In the genomic region with DNA sequence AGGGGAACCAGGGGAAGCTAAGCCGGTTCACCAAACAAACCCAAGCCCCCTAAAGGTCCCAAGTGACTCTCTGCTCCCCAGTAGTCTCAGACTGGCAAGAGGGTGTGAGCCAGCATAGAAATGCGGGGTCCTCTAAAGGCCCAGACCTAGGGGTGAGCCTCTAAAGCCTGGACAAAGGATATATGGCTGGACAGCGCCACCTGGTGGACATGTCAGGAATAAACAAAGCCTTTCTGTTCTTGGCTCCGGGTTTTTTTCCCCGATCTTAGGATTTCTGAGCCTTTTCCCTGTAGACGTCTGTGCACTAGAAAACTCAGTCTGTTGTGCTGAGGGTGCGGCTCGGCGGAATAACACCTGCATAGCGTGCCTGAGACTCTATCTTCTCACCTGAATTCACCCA, we compare ENCODE assay signal across 9 mouse cellular contexts. TPM values are rescaled to one million over a fixed set of nuclear protein-coding genes. Genes with fewer than 3 reads are reported as not detected.
DNase-seq lines count a peak whose midpoint lies in the region; ATAC-seq and TF ChIP-seq lines count a peak whose summit lies in the region.
"Had no signal": no experiment of that assay in that cellular context is flagged by ENCODE, and none has a peak within 500 bp of the region (broad histone marks: within the 10 kb centered on the region; RNA-seq: fewer than 3 reads in every experiment).

No protein-coding gene starts in this region.

- TF ChIP-seq CTCF in heart, postnatal 0 days (IDR thresholded peaks at IDR 0.05; ENCODE audit: low read depth): peak; percentile 80
- TF ChIP-seq CTCF in liver, postnatal 0 days (IDR thresholded peaks at IDR 0.05; ENCODE audit: low read depth): peak; percentile 87

- WGBS in embryonic facial prominence, embryonic 15.5 days: 3% methylated on average over 10 of the region's 10 CpGs
- 3% methylated on average over 10 of the region's 10 CpGs for WGBS in heart, postnatal 0 days
- 2% methylated on average over 10 of the region's 10 CpGs for WGBS in liver, postnatal 0 days (ENCODE audit: insufficient replicate concordance)

- no peak for TF ChIP-seq EP300 in heart, postnatal 0 days (IDR thresholded peaks at IDR 0.05; ENCODE audit: low read depth)
- TF ChIP-seq EP300 in liver, postnatal 0 days (IDR thresholded peaks at IDR 0.05; ENCODE audit: low read depth): no peak

- H3K9me3 ChIP-seq in embryonic facial prominence, embryonic 15.5 days (replicated peaks): no peaks in the 10 kb centered on the region
- H3K9me3 ChIP-seq in heart, postnatal 0 days (replicated peaks; ENCODE audit: control insufficient read depth, low read length): no peaks in the 10 kb centered on the region
- no peaks in the 10 kb centered on the region for H3K9me3 ChIP-seq in liver, postnatal 0 days (ENCODE audit: low read length)

- peak overlapping the region; percentile 18; the same call in 1 of the 2 replicates for H3K4me2 ChIP-seq in embryonic facial prominence, embryonic 15.5 days (replicated peaks)
- H3K4me2 ChIP-seq in heart, postnatal 0 days (ENCODE audit: low read depth, low read length): peak overlapping the region; percentile 38; the same call in 1 of the 2 replicates
- peak overlapping the region; percentile 56 for H3K4me2 ChIP-seq in liver, postnatal 0 days (ENCODE audit: low read depth, low read length)

- peak; percentile 63 for DNase-seq in CD4-positive helper T cell, adult 2 months (ENCODE audit: low read depth, low spot score)
- peak; percentile 54 to 68 for DNase-seq in adrenal gland, postnatal 36 days
- DNase-seq in heart, postnatal 0 days (ENCODE audit: low spot score): peak; percentile 39
- DNase-seq in layer of hippocampus, adult 18-20 months (ENCODE audit: low spot score in 2 of 2): peak; percentile 45 to 90
- DNase-seq in liver, postnatal 0 days: peak; percentile 69
- DNase-seq in ovary, adult 18-20 months (ENCODE audit: low spot score): peak; percentile 21
- DNase-seq in thymus, postnatal 0 days (ENCODE audit: low spot score): peak; percentile 64

- H3K27ac ChIP-seq in embryonic facial prominence, embryonic 15.5 days (replicated peaks): no peak overlapping the region
- H3K27ac ChIP-seq in heart, postnatal 0 days (ENCODE audit: low read depth): no peak overlapping the region
- 0 out of 2 replicates have a peak overlapping the region, but pooled peaks have one; percentile 30 for H3K27ac ChIP-seq in liver, postnatal 0 days (ENCODE audit: low read depth)

- H3K36me3 ChIP-seq in embryonic facial prominence, embryonic 15.5 days: no peaks in the 10 kb centered on the region
- no peaks in the 10 kb centered on the region for H3K36me3 ChIP-seq in heart, postnatal 0 days (replicated peaks; ENCODE audit: control insufficient read depth, insufficient read depth, low read length)
- no peaks in the 10 kb centered on the region for H3K36me3 ChIP-seq in liver, postnatal 0 days (replicated peaks; ENCODE audit: insufficient read depth, low read length)

- no peak overlapping the region for H3K9ac ChIP-seq in embryonic facial prominence, embryonic 15.5 days
- H3K9ac ChIP-seq in heart, postnatal 0 days (replicated peaks; ENCODE audit: low read depth, low read length): no peak overlapping the region
- no peak overlapping the region for H3K9ac ChIP-seq in liver, postnatal 0 days (replicated peaks)

- no peak overlapping the region for H3K4me3 ChIP-seq in embryonic facial prominence, embryonic 15.5 days (replicated peaks)
- no peak overlapping the region for H3K4me3 ChIP-seq in heart, postnatal 0 days (ENCODE audit: low read depth, low read length)
- H3K4me3 ChIP-seq in liver, postnatal 0 days (ENCODE audit: low read depth, low read length): 0 out of 2 replicates have a peak overlapping the region, but pooled peaks have one; percentile 3

- H3K27me3 ChIP-seq in embryonic facial prominence, embryonic 15.5 days: peaks cover 32% of the 10 kb centered on the region
- peaks cover 66% of the 10 kb centered on the region for H3K27me3 ChIP-seq in heart, postnatal 0 days (ENCODE audit: control insufficient read depth, insufficient read depth, low read length)
- H3K27me3 ChIP-seq in liver, postnatal 0 days (ENCODE audit: insufficient read depth, low read length): peaks cover 20% of the 10 kb centered on the region; the same call in 1 of the 2 replicates

- no peak for ATAC-seq in embryonic facial prominence, embryonic 15.5 days (ENCODE audit: insufficient number of reproducible peaks, low FRiP score, low TSS enrichment, low read depth)
- ATAC-seq in heart, postnatal 0 days (ENCODE audit: insufficient read depth, low read depth): no peak
- ATAC-seq in liver, postnatal 0 days: peak; percentile 50

- 0 out of 2 replicates have a peak, but pooled peaks cover 5% of the 10 kb centered on the region for H3K4me1 ChIP-seq in embryonic facial prominence, embryonic 15.5 days
- no peaks in the 10 kb centered on the region for H3K4me1 ChIP-seq in heart, postnatal 0 days (ENCODE audit: control insufficient read depth, insufficient read depth)
- H3K4me1 ChIP-seq in liver, postnatal 0 days (ENCODE audit: insufficient read depth): 0 out of 2 replicates have a peak, but pooled peaks cover 4% of the 10 kb centered on the region

RNA-seq across cellular contexts. Expression of gene Enpp7, which starts 12.6 kb away (rescaled TPM):
- total RNA-seq in adrenal gland, postnatal 36 days (2021): not detected
- not detected in 2 replicates for polyA plus RNA-seq in embryonic facial prominence, embryonic 15.5 days (2015; fragmentation: Nextera tagmentation; extraction: Ambion mirVana)
- not detected in 2 replicates for total RNA-seq in heart, postnatal 0 days (2014; rRNA removed; ENCODE audit: low replicate concordance)
- not detected in 2 replicates for polyA plus RNA-seq in heart, postnatal 0 days (2015; fragmentation: Nextera tagmentation; extraction: Ambion mirVana)
- total RNA-seq in layer of hippocampus, adult 18-20 months (2021): not detected
- not detected in 2 replicates for polyA plus RNA-seq in liver, postnatal 0 days (2015; fragmentation: Nextera tagmentation; extraction: Ambion mirVana)
- polyA plus RNA-seq in thymus, postnatal 0 days (2015; fragmentation: Nextera tagmentation; extraction: Ambion mirVana): not detected in 2 replicates
- total RNA-seq: gastrocnemius, postnatal 4 days had no signal

RNA-seq across cellular contexts. Expression of gene Cbx2, which starts 47.3 kb away (rescaled TPM):
- total RNA-seq in adrenal gland, postnatal 36 days (2021): 1 to 10 TPM; 7.6 to 7.7 TPM
- 35.2 and 37.0 TPM in 2 replicates for polyA plus RNA-seq in embryonic facial prominence, embryonic 15.5 days (2015; fragmentation: Nextera tagmentation; extraction: Ambion mirVana)
- total RNA-seq in heart, postnatal 0 days (2014; rRNA removed; ENCODE audit: low replicate concordance): 1.8 and 13.0 TPM in 2 replicates
- 5.7 and 5.8 TPM in 2 replicates for polyA plus RNA-seq in heart, postnatal 0 days (2015; fragmentation: Nextera tagmentation; extraction: Ambion mirVana)
- 1 to 10 TPM; 2.5 to 2.9 TPM for total RNA-seq in layer of hippocampus, adult 18-20 months (2021)
- 1.9 and 2.0 TPM in 2 replicates for polyA plus RNA-seq in liver, postnatal 0 days (2015; fragmentation: Nextera tagmentation; extraction: Ambion mirVana)
- 19.5 and 22.3 TPM in 2 replicates for polyA plus RNA-seq in thymus, postnatal 0 days (2015; fragmentation: Nextera tagmentation; extraction: Ambion mirVana)
